Mouse (Mus musculus) megakaryocyte, embryonic 14.5 days (primary cell): Measurements from ENCODE around the gene Hoxb9.

Experiments
- FLI1 ChIP-seq: IDR thresholded peaks from 2 replicates; pipeline ENCODE4 v1.6.1; 2012; ENCODE audit warnings: low read length, inconsistent platforms, mixed read lengths
- GATA1 ChIP-seq: IDR thresholded peaks from 3 replicates; pipeline ENCODE4 v1.6.1; 2012; ENCODE audit warnings: mixed read lengths, low read length, inconsistent platforms, borderline replicate concordance

- no peak for TF ChIP-seq GATA1
- no peak for TF ChIP-seq FLI1
Measured at GRCm38 (mm10) chr11:96309288-96309687, 38.0 kb downstream of the Hoxb9 start.
